Mouse (Mus musculus) bone marrow macrophage, adult 2 months (primary cell): ENCODE results near the gene Fis1.

Experiments used
- CTCF ChIP-seq: IDR thresholded peaks from 2 replicates; pipeline ENCODE4 v1.5.1; 2012; ENCODE audit warnings: low read depth, mild to moderate bottlenecking, low read length, moderate library complexity
- POLR2A ChIP-seq: IDR thresholded peaks from 2 replicates; pipeline ENCODE4 v1.6.1; 2012; ENCODE audit warnings: mild to moderate bottlenecking, low read depth, low read length, borderline replicate concordance

GRCm38 (mm10) chr5:136988420-136988819, 35.3 kb downstream of the Fis1 start:
- TF ChIP-seq CTCF (no peak), POLR2A (no peak)
